Mouse (Mus musculus) 3T3-L1 (cell line): ENCODE measurements around the gene Rnpep.
A peak's percentile ranks its signal among the peaks of the same experiment; 100 is the strongest.
"Not testable (repeated sequence)": the region's sequence is repeated elsewhere in the genome, so short reads cannot be mapped to it uniquely, and the experiment has no call there.

Experiments used
- DNase-seq: peaks from one replicate; pipeline ENCODE4 v3.0.0-alpha.2; 2015; ENCODE audit warnings: low read depth, low spot score

The Rnpep gene

GRCm38 (mm10) chr1:135258380-135259127, 25.3 kb downstream of the Rnpep start, which contains the start of gene Elf3:
TSS of gene Elf3 (minus strand) at chr1:135258568.
- no peak for DNase-seq

- no peak for DNase-seq
Observed at GRCm38 (mm10) chr1:135256299-135256698, 27.6 kb downstream of the Rnpep start.

GRCm38 (mm10) chr1:135252854-135253253, 31.0 kb downstream of the Rnpep start:
- peak; percentile 44 for DNase-seq

DNA sequence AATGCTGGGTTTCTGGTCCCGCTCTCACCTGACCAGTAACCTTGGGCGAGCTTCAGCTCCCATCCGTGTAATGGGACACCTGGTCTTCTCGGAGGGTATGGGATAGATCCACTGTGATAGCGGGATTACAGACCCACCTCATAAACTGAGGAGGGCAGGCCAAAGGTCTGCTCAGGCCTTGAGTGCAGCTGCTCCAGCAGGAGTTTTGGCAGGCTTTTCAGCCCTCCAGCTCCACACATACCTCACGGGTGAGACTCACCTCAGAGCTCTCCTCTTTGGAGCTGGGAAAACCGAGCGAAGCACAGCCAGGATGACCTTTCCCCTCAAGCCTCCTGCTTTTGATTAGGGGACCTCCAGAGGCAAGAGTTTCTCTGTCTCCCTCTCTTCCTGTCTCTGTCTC, 32.5 kb downstream of the Rnpep start:
- DNase-seq = no peak

- DNase-seq = no peak
Observed at GRCm38 (mm10) chr1:135250706-135251105, 33.2 kb downstream of the Rnpep start.

DNA sequence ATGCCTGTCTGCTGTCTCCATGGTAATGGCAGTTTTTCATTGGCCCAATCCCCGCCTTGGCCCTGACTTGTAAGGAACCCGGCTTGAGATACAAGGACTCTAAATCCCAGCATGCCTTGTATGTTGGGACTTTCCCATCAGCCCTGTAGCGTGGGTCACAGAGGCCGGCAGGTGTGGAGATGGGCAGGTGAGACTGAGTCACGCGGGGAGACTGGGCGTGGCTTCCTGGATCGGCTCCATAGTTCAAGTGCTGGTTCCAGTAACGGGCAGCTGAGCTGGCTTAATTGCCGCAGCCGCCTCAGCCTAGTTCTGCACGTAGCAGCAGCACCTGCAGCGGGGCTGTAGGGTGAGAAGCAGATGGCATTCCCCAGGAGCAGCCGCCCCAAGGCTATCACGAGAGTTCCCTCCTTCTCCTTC, 35.4 kb downstream of the Rnpep start:
- no peak for DNase-seq

DNA sequence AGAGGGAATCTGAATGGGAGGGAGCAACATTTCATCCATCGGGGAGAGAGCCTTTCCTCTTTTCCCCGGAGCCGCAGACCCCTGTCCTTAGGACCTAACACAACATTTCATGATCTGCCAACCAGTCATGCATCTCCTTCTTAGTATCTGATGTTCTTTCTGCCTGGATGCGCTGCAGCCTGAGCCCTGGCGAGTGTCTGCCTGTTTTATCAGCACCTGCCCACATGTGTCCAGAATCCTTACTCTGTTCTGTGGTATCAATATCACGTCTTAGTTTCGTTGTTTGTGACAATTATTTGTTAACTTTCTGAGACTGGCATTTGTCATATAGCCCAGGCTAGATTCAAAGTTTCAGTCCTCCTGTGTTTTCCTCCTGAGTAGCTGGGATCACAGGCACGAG, 39.9 kb downstream of the Rnpep start:
- DNase-seq = no peak

DNA sequence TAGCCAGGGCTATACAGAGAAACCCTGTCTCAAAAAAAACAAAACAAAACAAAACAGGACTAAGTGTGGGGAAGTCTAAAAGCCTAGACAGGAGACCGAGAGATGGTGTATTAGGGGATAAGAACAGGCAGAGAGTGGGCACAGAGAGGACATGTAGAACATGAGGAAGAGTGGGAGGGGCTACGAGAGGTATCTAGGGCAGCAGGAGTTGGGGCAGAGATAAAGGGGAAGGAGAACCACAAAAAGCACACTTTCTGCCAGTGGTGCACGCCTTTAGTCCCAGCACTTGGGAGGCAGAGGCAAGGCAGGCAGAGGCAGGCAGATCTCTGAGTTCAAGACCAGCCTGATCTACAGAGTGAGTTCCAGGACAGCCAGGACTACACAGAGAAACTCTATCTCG, 43.7 kb downstream of the Rnpep start:
- DNase-seq = not testable (repeated sequence)

- DNase-seq = no peak
Observed at GRCm38 (mm10) chr1:135237131-135237851, 46.6 kb downstream of the Rnpep start.

GRCm38 (mm10) chr1:135234771-135235170, 49.1 kb downstream of the Rnpep start:
- DNase-seq = no peak

DNA sequence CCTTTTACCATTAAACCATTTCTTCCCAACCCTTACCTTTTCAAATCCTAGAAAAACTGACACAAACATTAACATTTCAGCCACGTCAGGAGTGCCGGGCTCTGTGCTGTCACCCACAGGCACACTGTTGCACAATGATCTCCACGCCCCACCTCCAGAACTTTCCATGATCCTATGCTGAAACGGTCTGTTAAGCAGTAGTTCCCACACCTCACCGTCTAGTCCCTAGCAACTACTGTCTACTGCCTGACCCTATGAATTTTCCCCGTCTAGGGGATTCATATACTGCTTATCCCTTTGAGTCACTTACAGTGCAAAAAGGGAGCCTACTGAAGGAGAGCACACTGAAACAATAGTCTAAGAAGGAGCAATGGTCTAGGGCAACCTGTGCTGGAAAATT, 49.9 kb downstream of the Rnpep start:
- no peak for DNase-seq

- not testable (repeated sequence) for DNase-seq
Observed at GRCm38 (mm10) chr1:135231878-135232277, 52.0 kb downstream of the Rnpep start.

GRCm38 (mm10) chr1:135227339-135227950, 56.4 kb downstream of the Rnpep start:
- DNase-seq = no peak

GRCm38 (mm10) chr1:135224981-135225604, 58.8 kb downstream of the Rnpep start:
- no peak for DNase-seq

GRCm38 (mm10) chr1:135224147-135224546, 59.7 kb downstream of the Rnpep start:
- DNase-seq = no peak

DNA sequence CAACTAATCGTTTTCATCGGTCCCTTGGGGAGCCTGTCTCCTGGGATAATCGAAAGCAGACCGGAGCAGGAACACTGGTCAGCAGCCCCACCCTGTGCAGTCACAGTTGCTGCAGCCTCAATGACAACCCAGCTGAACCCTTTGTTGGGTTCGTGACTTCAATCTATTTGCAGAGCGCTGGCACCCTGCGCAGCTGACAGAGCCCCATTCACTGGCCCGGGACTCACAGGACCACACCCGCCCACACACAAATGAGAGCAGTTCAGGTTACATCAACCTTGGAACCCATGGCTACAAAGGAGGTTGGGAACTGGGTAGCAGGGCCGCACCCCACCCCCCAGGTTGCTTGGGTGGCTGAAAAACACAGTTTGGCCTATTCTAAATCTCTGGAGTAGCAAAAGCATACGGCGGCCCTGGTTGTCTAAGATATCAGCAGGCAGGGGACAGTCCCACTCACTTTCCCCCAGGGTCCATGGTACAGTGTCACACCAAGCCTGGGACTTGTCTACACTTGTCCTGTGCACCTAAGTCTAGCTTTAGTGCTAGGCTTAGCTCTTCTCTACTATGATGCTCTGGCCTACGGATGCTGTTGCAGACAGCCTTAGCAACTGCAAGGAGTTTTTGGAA, 66.2 kb downstream of the Rnpep start:
- no peak for DNase-seq

GRCm38 (mm10) chr1:135213772-135214640, 69.9 kb downstream of the Rnpep start:
- DNase-seq = no peak
